Mouse (Mus musculus) embryonic stem cell, embryonic (primary cell): ENCODE results near the gene Rbm4b.

Source experiments
- CTCF ChIA-PET, 4 experiments: fragments of 300-600 bp in 2 of 4; fragments of 350-600 bp in 2 of 4; sonication (Branson Sonifier 250); formaldehyde crosslinking; loops; one replicate each; lab custom pipeline; 2022; ENCODE audit warnings: inconsistent platforms in 2 of 4; lab: Charles Lee
- POLR2A ChIA-PET, 4 experiments: fragments of 300-600 bp in 2 of 4; fragments of 350-600 bp in 2 of 4; sonication (Branson Sonifier 250); formaldehyde crosslinking; loops; one replicate each; lab custom pipeline; 2022; ENCODE audit warnings: antibody characterized with exemption in 4 of 4, inconsistent platforms in 1 of 4; lab: Charles Lee

Gene Rbm4b

DNA sequence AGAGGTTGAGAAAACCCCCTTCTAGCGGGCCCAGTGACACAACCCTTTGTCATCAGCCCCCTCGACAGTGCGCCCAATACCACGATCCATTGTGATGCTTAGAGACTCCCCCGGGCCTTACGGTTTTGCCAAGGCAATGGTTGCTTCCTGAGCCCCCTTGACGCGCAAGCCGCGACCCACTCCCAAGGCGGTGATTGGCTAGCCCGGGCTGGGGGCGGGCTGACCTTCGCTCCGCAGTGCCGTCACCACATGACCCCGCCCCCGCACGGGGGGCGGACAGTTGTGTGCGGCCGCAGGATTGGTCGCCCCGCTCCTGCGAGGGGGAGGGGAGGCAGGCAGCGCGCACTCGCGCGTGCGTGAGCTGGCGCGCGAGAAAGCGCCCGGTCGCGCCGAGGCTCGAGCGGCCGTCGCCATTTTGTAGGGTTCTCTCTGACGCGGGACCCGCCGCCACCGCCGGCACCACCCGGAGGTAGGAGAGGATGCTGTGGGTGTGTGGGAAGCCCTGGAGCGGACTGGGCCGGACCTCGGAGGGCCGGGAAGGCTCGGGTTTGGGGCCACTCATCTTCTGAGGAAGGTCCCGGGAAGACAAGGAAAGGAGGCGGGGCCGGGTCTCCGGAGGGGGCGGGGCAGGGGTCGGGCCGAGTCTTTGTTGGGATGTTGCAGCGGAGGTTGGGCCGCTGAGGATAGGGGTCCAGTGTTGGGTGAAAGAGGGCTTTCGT lies at the start of gene Rbm4b:
TSS of gene Rbm4b (plus strand) at position 305 of the 719 bp plus-strand sequence.
- POLR2A ChIA-PET: interaction anchor here (0.6 to 8.3 kb wide), 63 partner anchors 9 to 1126 kb away, joined by 3 to 64 read pairs (median 5); partner anchors contain the start of genes Gm21992 (in 3 of the 4), Rbm14 (in 3 of the 4), Bbs1 (in 2 of the 4) and Ccdc87 (in 2 of the 4)
- CTCF ChIA-PET: interaction anchor here (0.5 to 2.3 kb wide), 36 partner anchors 13 to 300 kb away, joined by 3 to 17 read pairs (median 4); partner anchors contain the start of genes AC124502.3 (in 1 of the 4), Actn3 (in 1 of the 4), B4gat1 (in 1 of the 4) and Gm21992 (in 1 of the 4)

DNA sequence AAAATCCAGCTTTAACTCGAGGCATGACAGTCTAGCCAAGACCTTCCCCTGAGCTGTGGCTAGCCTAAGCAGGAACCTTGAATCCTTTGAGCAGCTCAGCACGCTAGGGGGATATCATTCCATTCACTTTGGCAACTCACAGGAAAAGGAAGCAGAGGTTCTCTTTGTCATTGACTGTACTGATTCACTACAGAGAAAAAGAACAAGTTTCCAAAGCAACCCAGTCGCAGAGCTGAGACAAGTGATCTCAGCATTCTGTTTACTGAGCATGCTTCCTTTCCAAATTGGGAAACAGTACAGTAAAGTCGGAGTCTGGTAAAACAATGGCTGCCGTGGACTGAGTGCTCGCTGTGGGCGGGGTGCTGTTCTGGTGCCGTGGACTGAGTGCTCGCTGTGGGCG lies 47.5 kb upstream of the Rbm4b start:
- POLR2A ChIA-PET: interaction anchor here in 2 of 4 experiments (0.6 to 4.1 kb wide), 7 partner anchors 10 to 216 kb away, joined by 3 to 24 read pairs (median 3); partner anchors contain the start of gene Gm960 (in 2 of the 2)
- CTCF ChIA-PET: interaction anchor here (0.6 to 1.4 kb wide), 10 partner anchors 12 to 308 kb away, joined by 3 to 6 read pairs (median 4); no protein-coding TSS in a partner anchor

DNA sequence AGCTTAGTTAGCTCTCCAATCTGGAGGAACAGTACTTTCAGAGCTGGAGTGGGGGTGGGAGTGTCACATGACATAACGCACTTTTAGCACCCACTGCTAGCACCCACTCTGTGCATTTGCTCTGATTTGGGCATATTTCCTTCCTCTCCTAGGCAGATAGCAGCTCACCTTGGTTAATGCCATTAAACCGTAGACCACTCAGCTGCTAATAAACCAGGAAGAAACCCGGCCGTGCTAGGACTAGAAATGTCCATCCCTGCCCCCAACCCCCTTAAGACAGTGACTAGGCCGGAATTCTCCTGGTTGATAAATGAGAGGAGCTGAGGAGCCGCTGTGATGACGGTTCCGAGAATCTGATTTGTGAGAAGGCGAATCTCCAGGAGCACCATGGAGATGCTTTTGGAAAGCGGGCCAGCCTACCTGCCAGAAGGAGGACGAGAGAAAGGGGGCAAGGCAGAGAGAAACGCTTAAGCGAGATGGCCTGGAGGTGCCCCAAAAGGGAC lies 45.1 kb upstream of the Rbm4b start, which contains the start of gene Sptbn2:
TSS of gene Sptbn2 (plus strand) at position 70 of the 503 bp plus-strand sequence.
- ChIA-PET CTCF (interaction anchor here (0.6 to 1.6 kb wide), 13 partner anchors 22 to 775 kb away, joined by 3 to 15 read pairs (median 3); no protein-coding TSS in a partner anchor), POLR2A (interaction anchor here in 3 of 4 experiments (0.6 to 5.2 kb wide), 16 partner anchors 9 to 255 kb away, joined by 3 to 24 read pairs (median 4); partner anchors contain the start of genes Gm960 (in 2 of the 3), Rce1 (in 2 of the 3) and Pcx (in 1 of the 3))

DNA sequence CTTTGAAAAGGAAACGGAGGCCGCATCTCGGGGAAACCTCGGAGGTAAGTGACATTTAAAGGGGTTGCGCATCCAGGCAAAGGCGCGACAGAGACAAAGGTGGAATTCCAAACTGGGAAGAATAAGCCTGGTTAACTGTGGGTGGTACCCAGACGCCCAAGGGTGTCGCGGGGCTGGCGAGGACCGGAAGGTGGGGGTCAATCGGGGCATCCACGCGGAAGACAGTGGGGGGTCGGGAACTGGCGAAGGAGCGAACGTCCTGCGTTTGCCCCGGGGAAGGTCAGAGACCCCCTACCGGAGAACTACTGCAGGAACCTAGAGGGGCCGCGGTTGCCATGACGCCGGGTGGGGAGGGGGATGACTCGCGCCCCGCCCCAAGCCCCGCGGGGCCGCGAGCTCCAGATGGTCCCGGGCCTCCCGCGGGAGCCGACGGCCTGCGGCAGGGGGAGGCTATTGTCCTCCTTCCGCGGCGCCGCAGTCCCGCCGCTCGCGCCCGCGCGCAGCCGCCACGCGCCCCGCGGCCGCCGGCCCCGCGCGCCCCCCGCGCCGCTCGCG lies 44.6 kb upstream of the Rbm4b start:
- CTCF ChIA-PET: interaction anchor here in 3 of 4 experiments (0.6 to 1.6 kb wide), 6 partner anchors 21 to 270 kb away, joined by 3 to 6 read pairs (median 3); no protein-coding TSS in a partner anchor
- POLR2A ChIA-PET: interaction anchor here in 3 of 4 experiments (0.6 to 5.2 kb wide), 13 partner anchors 9 to 378 kb away, joined by 3 to 24 read pairs (median 6); partner anchors contain the start of genes Gm960 (in 2 of the 3), Rce1 (in 2 of the 3) and Pcx (in 1 of the 3)

DNA sequence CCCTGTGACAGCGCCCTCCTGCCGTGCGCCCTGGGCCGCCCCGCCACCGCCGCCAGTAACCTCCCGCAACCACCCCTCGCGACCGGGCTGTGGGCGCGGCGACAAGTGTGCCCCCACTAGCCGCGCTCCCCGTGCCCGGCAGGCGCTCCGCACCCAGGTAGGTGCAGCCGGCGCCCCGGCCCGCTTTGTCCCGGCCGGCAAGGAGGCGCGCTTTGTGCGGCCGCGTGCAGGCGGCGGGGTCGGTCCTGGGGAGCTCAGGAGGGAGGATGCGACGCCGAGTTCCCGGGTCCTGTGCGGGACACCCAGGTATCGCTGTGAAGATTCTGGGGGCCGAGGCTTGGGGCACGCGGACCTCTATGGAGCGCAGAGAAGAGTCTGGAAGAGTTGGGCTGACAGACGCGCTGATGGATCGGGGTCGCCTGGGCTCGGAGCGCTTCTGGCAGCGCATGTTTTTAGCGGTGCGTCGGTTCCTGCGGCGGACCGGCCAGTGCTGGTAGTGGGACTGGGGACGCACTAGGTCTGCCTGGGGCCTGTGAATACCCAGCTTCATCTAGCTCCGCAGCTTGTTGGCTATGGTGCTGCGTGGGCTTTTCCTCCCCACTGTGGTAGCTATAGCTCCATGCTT lies 44.0 kb upstream of the Rbm4b start:
- ChIA-PET CTCF (interaction anchor here in 3 of 4 experiments (0.7 to 1.6 kb wide), 6 partner anchors 21 to 269 kb away, joined by 3 to 4 read pairs (median 3); no protein-coding TSS in a partner anchor), POLR2A (interaction anchor here in 3 of 4 experiments (0.6 to 5.2 kb wide), 21 partner anchors 8 to 378 kb away, joined by 3 to 23 read pairs (median 3); partner anchors contain the start of genes Gm960 (in 1 of the 3), Kdm2a (in 1 of the 3), Pcx (in 1 of the 3) and Rce1 (in 1 of the 3))

GRCm38 (mm10) chr19:4712781-4713526 lies 43.3 kb upstream of the Rbm4b start:
- ChIA-PET POLR2A (interaction anchor here in 3 of 4 experiments (0.6 to 5.2 kb wide), 20 partner anchors 8 to 379 kb away, joined by 3 to 23 read pairs (median 3); partner anchors contain the start of genes Gm960 (in 1 of the 3), Kdm2a (in 1 of the 3) and Rce1 (in 1 of the 3)), CTCF (interaction anchor here in 3 of 4 experiments (0.6 to 1.6 kb wide), 5 partner anchors 68 to 269 kb away, joined by 3 to 4 read pairs (median 3); no protein-coding TSS in a partner anchor)

- POLR2A ChIA-PET: interaction anchor here in 1 of 4 experiments (1.3 to 5.2 kb wide), 3 partner anchors 9 to 25 kb away, joined by 3 to 23 read pairs (median 4); no protein-coding TSS in a partner anchor
Observed at GRCm38 (mm10) chr19:4713886-4714285, 42.4 kb upstream of the Rbm4b start.

GRCm38 (mm10) chr19:4716756-4717155 lies 39.5 kb upstream of the Rbm4b start:
- ChIA-PET POLR2A (interaction anchor here in 1 of 4 experiments (1.1 kb wide), 1 partner anchor 91 kb away, joined by 3 read pairs; the partner anchor contains the start of gene Rce1), CTCF (interaction anchor here in 1 of 4 experiments (0.7 kb wide), 1 partner anchor 8 kb away, joined by 3 read pairs; no protein-coding TSS in a partner anchor)

More at GRCm38 (mm10) chr19:4713886-4714285, 42.4 kb upstream of the Rbm4b start:
- CTCF ChIA-PET: interaction anchor here in 1 of 4 experiments (0.6 kb wide), 1 partner anchor 98 kb away, joined by 3 read pairs; no protein-coding TSS in a partner anchor

GRCm38 (mm10) chr19:4717281-4717680 lies 39.0 kb upstream of the Rbm4b start:
- ChIA-PET CTCF (interaction anchor here in 1 of 4 experiments (0.6 kb wide), 1 partner anchor 989 kb away, joined by 3 read pairs; no protein-coding TSS in a partner anchor), POLR2A (interaction anchor here in 1 of 4 experiments (1.1 kb wide), 1 partner anchor 92 kb away, joined by 3 read pairs; the partner anchor contains the start of gene Rce1)

- POLR2A ChIA-PET: interaction anchor here in 3 of 4 experiments (0.5 to 4.3 kb wide), 9 partner anchors 9 to 305 kb away, joined by 3 to 24 read pairs (median 3); partner anchors contain the start of genes Gm21992 (in 1 of the 3), Lrfn4 (in 1 of the 3), Rbm14 (in 1 of the 3) and Slc29a2 (in 1 of the 3)
Observed at GRCm38 (mm10) chr19:4718716-4719115, 37.6 kb upstream of the Rbm4b start.

GRCm38 (mm10) chr19:4719351-4719764 lies 36.9 kb upstream of the Rbm4b start:
- CTCF ChIA-PET: interaction anchor here in 2 of 4 experiments (1.3 to 1.5 kb wide), 2 partner anchors 24 to 294 kb away, joined by 4 read pairs; no protein-coding TSS in a partner anchor
- POLR2A ChIA-PET: interaction anchor here in 3 of 4 experiments (0.6 to 4.3 kb wide), 10 partner anchors 9 to 304 kb away, joined by 3 to 24 read pairs (median 4); partner anchors contain the start of genes Lrfn4 (in 1 of the 3), Pcx (in 1 of the 3), Rce1 (in 1 of the 3) and Slc29a2 (in 1 of the 3)

More at GRCm38 (mm10) chr19:4718716-4719115, 37.6 kb upstream of the Rbm4b start:
- CTCF ChIA-PET: interaction anchor here (0.5 to 1.3 kb wide), 5 partner anchors 25 to 935 kb away, joined by 3 to 6 read pairs (median 4); partner anchors contain the start of gene Gstp1 (in 1 of the 4)

DNA sequence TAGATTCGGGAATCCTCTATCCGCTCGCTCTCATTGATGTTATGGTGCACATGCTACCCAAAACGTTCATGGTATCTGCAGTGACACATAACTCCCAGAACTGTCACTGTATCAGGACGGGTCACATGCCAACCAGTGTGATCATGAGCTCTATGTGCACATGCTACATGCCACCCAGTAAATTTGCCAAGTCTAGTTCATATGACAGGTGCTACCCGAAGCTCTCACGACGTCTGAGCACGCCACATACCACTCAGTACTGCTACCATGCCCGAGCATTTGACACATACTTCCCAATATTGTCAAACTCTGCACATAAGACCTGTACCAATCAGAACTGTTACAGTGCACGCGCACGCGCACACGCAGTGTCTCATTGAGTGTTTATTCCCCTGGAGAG lies 36.2 kb upstream of the Rbm4b start:
- POLR2A ChIA-PET: interaction anchor here in 3 of 4 experiments (0.6 to 4.3 kb wide), 13 partner anchors 10 to 304 kb away, joined by 3 to 24 read pairs (median 4); partner anchors contain the start of genes Lrfn4 (in 1 of the 3), Pcx (in 1 of the 3), Rbm4b (in 1 of the 3) and Rce1 (in 1 of the 3)

DNA sequence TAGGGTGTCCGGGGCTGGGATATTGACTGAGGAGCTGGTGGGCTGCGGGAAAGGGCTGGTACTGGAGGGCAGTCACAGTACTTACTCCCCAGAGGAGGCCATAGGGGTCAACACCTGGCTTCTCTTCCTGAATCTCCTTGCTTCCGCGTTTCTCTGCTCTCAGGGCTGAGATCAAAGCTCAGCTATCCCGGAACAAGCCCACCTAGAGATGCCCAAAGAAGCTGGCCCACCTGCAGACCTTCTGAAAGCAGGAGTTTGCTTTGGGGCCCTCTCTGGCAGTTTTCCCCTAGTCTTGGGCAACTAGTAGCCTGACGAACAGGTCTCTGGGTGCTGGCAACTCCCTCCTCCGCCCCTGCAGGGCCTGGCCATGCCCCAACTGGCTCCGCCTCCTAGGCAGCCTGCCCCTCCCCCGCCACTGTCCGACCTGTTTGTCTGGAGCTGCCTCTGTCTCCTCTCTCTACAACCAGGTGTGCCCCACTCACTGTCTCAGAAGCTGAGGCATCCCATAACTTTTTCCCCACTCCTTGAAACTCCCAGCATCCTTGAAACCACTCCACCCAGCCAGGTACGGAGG lies 35.5 kb upstream of the Rbm4b start:
- CTCF ChIA-PET: interaction anchor here in 2 of 4 experiments (0.6 to 1.5 kb wide), 7 partner anchors 12 to 295 kb away, joined by 3 to 5 read pairs (median 4); no protein-coding TSS in a partner anchor
- POLR2A ChIA-PET: interaction anchor here in 3 of 4 experiments (0.6 to 4.3 kb wide), 17 partner anchors 8 to 241 kb away, joined by 3 to 24 read pairs (median 4); partner anchors contain the start of genes Sptbn2 (in 2 of the 3), Gm960 (in 1 of the 3), Mrpl11 (in 1 of the 3) and Pcx (in 1 of the 3)

More for the DNA sequence above, 36.2 kb upstream of the Rbm4b start:
- CTCF ChIA-PET: interaction anchor here in 2 of 4 experiments (1.0 to 1.5 kb wide), 3 partner anchors 23 to 294 kb away, joined by 3 to 4 read pairs (median 4); no protein-coding TSS in a partner anchor

DNA sequence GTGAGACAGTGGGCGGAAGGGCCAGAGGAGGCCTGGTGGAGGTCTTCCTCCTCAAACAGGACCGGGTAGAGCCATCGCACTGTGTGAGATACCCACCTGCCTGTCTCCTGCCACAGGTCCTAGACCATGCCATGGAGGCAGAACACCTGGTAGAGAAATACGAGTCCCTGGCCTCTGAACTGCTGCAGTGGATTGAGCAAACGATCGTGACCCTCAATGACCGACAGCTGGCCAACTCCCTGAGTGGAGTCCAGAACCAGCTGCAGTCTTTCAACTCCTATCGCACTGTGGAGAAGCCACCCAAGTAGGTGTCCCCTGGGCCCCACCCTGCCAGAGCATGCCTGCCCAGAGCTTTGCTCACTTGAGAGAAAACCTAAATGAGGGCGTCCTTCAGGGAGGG lies 27.1 kb upstream of the Rbm4b start:
- ChIA-PET POLR2A (interaction anchor here in 1 of 4 experiments (0.6 kb wide), 1 partner anchor 765 kb away, joined by 3 read pairs; no protein-coding TSS in a partner anchor), CTCF (no interaction called here)
